Mouse (Mus musculus) erythroblast, embryonic 14.5 days (primary cell): ENCODE data around the gene Polk.

Source experiments
- GATA1 ChIP-seq: IDR thresholded peaks from 2 replicates; pipeline ENCODE4 v1.6.1; 2012; ENCODE audit warnings: low read length, inconsistent platforms, mixed read lengths
- TAL1 ChIP-seq: IDR thresholded peaks from 3 replicates; pipeline ENCODE4 v1.6.1; 2012; ENCODE audit warnings: low read length, inconsistent platforms, mixed read lengths

DNA sequence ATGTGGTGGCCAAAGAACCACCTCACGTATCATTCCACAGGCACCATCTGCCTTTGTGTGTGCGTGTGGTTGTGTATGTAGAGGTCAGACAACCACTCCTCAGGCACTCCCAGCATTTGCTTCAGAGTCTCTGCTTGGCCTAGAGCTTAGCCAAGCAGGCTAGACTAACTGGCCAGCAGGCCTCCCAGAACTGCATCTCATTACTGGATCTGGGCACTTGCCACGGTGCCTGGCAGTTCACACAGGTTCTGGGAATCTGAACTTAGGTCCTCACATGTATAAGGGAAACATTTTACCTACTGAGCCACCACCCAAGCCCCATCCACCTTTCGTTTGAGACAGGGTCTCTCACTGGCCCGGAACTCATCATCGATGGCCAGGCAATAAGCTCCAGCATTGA is 10.2 kb downstream of the Polk start:
- no peak for TF ChIP-seq TAL1
- no peak for TF ChIP-seq GATA1
